Mouse (Mus musculus) E14TG2a.4 (cell line): ENCODE data around the gene Gm1043.

Experiments used
- CTCF ChIP-seq: conservative IDR thresholded peaks from 2 replicates; pipeline ENCODE4 v1.5.1; 2014; ENCODE audit warnings: low read length
- NANOG ChIP-seq: IDR thresholded peaks from 2 replicates; pipeline ENCODE4 v1.6.1; 2014; ENCODE audit warnings: borderline replicate concordance, low read length, mixed read lengths
- POU5F1 ChIP-seq: IDR thresholded peaks from 2 replicates; pipeline ENCODE4 v1.6.1; 2014; ENCODE audit warnings: low read length, borderline replicate concordance

DNA sequence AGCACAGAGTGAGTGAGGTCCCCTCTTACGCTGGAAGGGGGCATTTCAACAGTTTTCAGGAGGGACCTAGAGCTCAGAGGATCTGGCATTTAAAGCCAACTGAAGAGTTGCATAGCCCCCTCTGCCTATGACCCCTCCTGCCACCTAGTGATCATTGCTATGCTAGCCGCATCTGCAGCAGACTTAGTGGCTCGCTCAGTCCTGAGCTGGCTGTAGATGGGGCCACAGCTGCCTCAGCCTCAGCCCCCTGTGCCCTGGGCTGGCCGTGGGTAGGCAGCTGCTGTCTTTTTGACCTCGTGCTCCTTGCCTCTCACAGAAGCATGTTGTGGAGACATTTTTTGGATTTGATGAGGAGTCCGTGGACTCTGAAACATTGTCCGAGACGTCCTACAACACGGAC lies 32.0 kb downstream of the Gm1043 start:
- no peak for TF ChIP-seq CTCF
- TF ChIP-seq POU5F1: no peak
- TF ChIP-seq NANOG: no peak
